ENCODE assay signal across 8 mouse cellular contexts in genomic region chr11:6068181-6068957, GRCm38 (mm10). TPM values are rescaled to one million over a fixed set of nuclear protein-coding genes. Genes with fewer than 3 reads are reported as not detected.
DNase-seq lines count a peak whose midpoint lies in the region; ATAC-seq and TF ChIP-seq lines count a peak whose summit lies in the region.

No protein-coding gene starts in this region.

- H3K4me1 ChIP-seq in intestine, embryonic 14.5 days (replicated peaks; ENCODE audit: control insufficient read depth, insufficient read depth, low read length) = peaks cover 5% of the 10 kb centered on the region; the same call in 1 of the 2 replicates
- H3K4me1 ChIP-seq in intestine, postnatal 0 days (replicated peaks; ENCODE audit: control insufficient read depth, insufficient read depth, low read length) = no peaks in the 10 kb centered on the region
- peaks cover 27% of the 10 kb centered on the region for H3K4me1 ChIP-seq in forebrain, embryonic 15.5 days
- H3K4me1 ChIP-seq in midbrain, embryonic 11.5 days (ENCODE audit: control insufficient read depth, insufficient read depth, low read length) = peaks cover 18% of the 10 kb centered on the region

- no peaks in the 10 kb centered on the region for H3K36me3 ChIP-seq in intestine, embryonic 14.5 days (ENCODE audit: control insufficient read depth, insufficient read depth, low read length)
- no peaks in the 10 kb centered on the region for H3K36me3 ChIP-seq in intestine, postnatal 0 days (ENCODE audit: control insufficient read depth, insufficient read depth)
- H3K36me3 ChIP-seq in forebrain, embryonic 15.5 days = no peaks in the 10 kb centered on the region
- H3K36me3 ChIP-seq in midbrain, embryonic 11.5 days (ENCODE audit: control insufficient read depth, insufficient read depth, low read length) = no peaks in the 10 kb centered on the region

- no peak overlapping the region for H3K4me3 ChIP-seq in intestine, embryonic 14.5 days (ENCODE audit: low read depth, low read length)
- no peak overlapping the region; the same call in 1 of the 2 replicates for H3K4me3 ChIP-seq in intestine, postnatal 0 days (ENCODE audit: low read depth, low read length)
- peak overlapping the region; percentile 25 for H3K4me3 ChIP-seq in forebrain, embryonic 15.5 days
- no peak overlapping the region for H3K4me3 ChIP-seq in midbrain, embryonic 11.5 days (ENCODE audit: low read depth, low read length)

- no peak for TF ChIP-seq CTCF in intestine, postnatal 0 days (IDR thresholded peaks at IDR 0.05; ENCODE audit: low read depth)

- H3K4me2 ChIP-seq in intestine, embryonic 14.5 days (ENCODE audit: low read length) = 0 out of 2 replicates have a peak overlapping the region, but pooled peaks have one; percentile 15
- no peak overlapping the region for H3K4me2 ChIP-seq in intestine, postnatal 0 days (replicated peaks; ENCODE audit: low read depth)
- peak overlapping the region; percentile 42 for H3K4me2 ChIP-seq in forebrain, embryonic 15.5 days (replicated peaks)
- H3K4me2 ChIP-seq in midbrain, embryonic 11.5 days = peak overlapping the region; percentile 27

- H3K27me3 ChIP-seq in intestine, embryonic 14.5 days (replicated peaks; ENCODE audit: control insufficient read depth, insufficient read depth, low read length) = peaks cover 64% of the 10 kb centered on the region
- H3K27me3 ChIP-seq in intestine, postnatal 0 days (replicated peaks; ENCODE audit: control insufficient read depth, insufficient read depth, low read length) = peaks cover 68% of the 10 kb centered on the region
- H3K27me3 ChIP-seq in forebrain, embryonic 15.5 days = peaks cover 45% of the 10 kb centered on the region
- peaks cover 54% of the 10 kb centered on the region for H3K27me3 ChIP-seq in midbrain, embryonic 11.5 days (ENCODE audit: control insufficient read depth, insufficient read depth, low read length)

- no peaks in the 10 kb centered on the region for H3K9me3 ChIP-seq in intestine, embryonic 14.5 days (ENCODE audit: control insufficient read depth, low read length)
- H3K9me3 ChIP-seq in intestine, postnatal 0 days (ENCODE audit: control insufficient read depth) = no peaks in the 10 kb centered on the region
- H3K9me3 ChIP-seq in forebrain, embryonic 15.5 days = no peaks in the 10 kb centered on the region
- H3K9me3 ChIP-seq in midbrain, embryonic 11.5 days (ENCODE audit: control insufficient read depth, low read length) = no peaks in the 10 kb centered on the region

- no peak for ATAC-seq in intestine, embryonic 14.5 days (replicated peaks; ENCODE audit: low FRiP score, low TSS enrichment, low read depth)
- ATAC-seq in intestine, postnatal 0 days = no peak
- ATAC-seq in forebrain, embryonic 15.5 days (replicated peaks) = no peak; the same call in 1 of the 2 replicates
- peak; percentile 27; the same call in 1 of the 2 replicates for ATAC-seq in midbrain, embryonic 11.5 days (ENCODE audit: low FRiP score)
- no peak for ATAC-seq in activated CD4-positive, CD25-positive, alpha-beta regulatory T cell, adult 4 months

- H3K9ac ChIP-seq in intestine, embryonic 14.5 days (ENCODE audit: low read length) = no peak overlapping the region
- H3K9ac ChIP-seq in intestine, postnatal 0 days (ENCODE audit: low read depth, low read length) = no peak overlapping the region
- peak overlapping the region; percentile 31; the same call in 1 of the 2 replicates for H3K9ac ChIP-seq in forebrain, embryonic 15.5 days (replicated peaks)
- H3K9ac ChIP-seq in midbrain, embryonic 11.5 days (ENCODE audit: low read length) = peak overlapping the region; percentile 20; the same call in 1 of the 2 replicates

- no peak overlapping the region for H3K27ac ChIP-seq in intestine, embryonic 14.5 days (ENCODE audit: low read depth)
- no peak overlapping the region for H3K27ac ChIP-seq in intestine, postnatal 0 days (ENCODE audit: low read depth, low read length)
- H3K27ac ChIP-seq in forebrain, embryonic 15.5 days (replicated peaks) = peak overlapping the region; percentile 14; the same call in 1 of the 2 replicates
- H3K27ac ChIP-seq in midbrain, embryonic 11.5 days (ENCODE audit: low read depth, low read length) = no peak overlapping the region

- WGBS in intestine, embryonic 14.5 days = 6% methylated on average over 18 of the region's 19 CpGs
- 11% methylated on average over 17 of the region's 19 CpGs for WGBS in intestine, postnatal 0 days
- WGBS in forebrain, embryonic 15.5 days = 6% methylated on average over 18 of the region's 19 CpGs
- 8% methylated on average over 18 of the region's 19 CpGs for WGBS in midbrain, embryonic 11.5 days

- no peak for DNase-seq in intestine, embryonic 14.5 days (ENCODE audit: low spot score)
- DNase-seq in NIH3T3 (ENCODE audit: low read depth) = peak; percentile 10
- DNase-seq in midbrain, embryonic 11.5 days (ENCODE audit: low spot score, missing footprints) = peak; percentile 82
- no peak for DNase-seq in adrenal gland, postnatal 25 days
- DNase-seq in natural killer cell, adult 2 months (ENCODE audit: low spot score in 2 of 2) = no peak

RNA-seq across cellular contexts. Expression of gene Camk2b, which starts 2.2 kb away (rescaled TPM):
- 2.9 and 3.4 TPM in 2 replicates for polyA plus RNA-seq in intestine, embryonic 14.5 days (2014; fragmentation: Nextera tagmentation; extraction: Ambion mirVana)
- polyA plus RNA-seq in intestine, postnatal 0 days (2015; fragmentation: Nextera tagmentation; extraction: Ambion mirVana) = 11.9 and 12.1 TPM in 2 replicates
- 119 and 121 TPM in 2 replicates for polyA plus RNA-seq in forebrain, embryonic 15.5 days (2015; fragmentation: Nextera tagmentation; extraction: Ambion mirVana)
- polyA plus RNA-seq in midbrain, embryonic 11.5 days (2014; fragmentation: Nextera tagmentation; extraction: Ambion mirVana) = 2.4 and 2.5 TPM in 2 replicates
- 10.0 and 13.6 TPM in 2 replicates for total RNA-seq in adrenal gland, postnatal 25 days (2021)
- polyA plus RNA-seq in activated CD4-positive, CD25-positive, alpha-beta regulatory T cell, adult 4 months (2017; shearing (Covaris generic)) = 10 to 100 TPM in 1 of 2 experiments, 1 to 10 TPM in 1; 4.3 to 16.1 TPM

Comparison
In these comparisons a context has a peak if more than half of its experiments do, and no peak if none do; other contexts are left out.
1. DNase-seq: peak in NIH3T3 (single experiment) and midbrain, embryonic 11.5 days (single experiment); none in intestine, embryonic 14.5 days (single experiment), adrenal gland, postnatal 25 days (single experiment) and natural killer cell, adult 2 months (0 of 2).
2. H3K9ac ChIP-seq: peak in forebrain, embryonic 15.5 days (single experiment) and midbrain, embryonic 11.5 days (single experiment); none in intestine, embryonic 14.5 days (single experiment) and intestine, postnatal 0 days (single experiment).